Mouse (Mus musculus) retina, postnatal 7 days (tissue): ENCODE data around the gene Klrb1b.
"Not testable (repeated sequence)": the region's sequence is repeated elsewhere in the genome, so short reads cannot be mapped to it uniquely, and the experiment has no call there.

ENCODE experiments used
- DNase-seq: peaks from one replicate; pipeline ENCODE4 v3.0.0-alpha.2; 2012; ENCODE audit warnings: low read depth, low spot score

Klrb1b gene

DNA sequence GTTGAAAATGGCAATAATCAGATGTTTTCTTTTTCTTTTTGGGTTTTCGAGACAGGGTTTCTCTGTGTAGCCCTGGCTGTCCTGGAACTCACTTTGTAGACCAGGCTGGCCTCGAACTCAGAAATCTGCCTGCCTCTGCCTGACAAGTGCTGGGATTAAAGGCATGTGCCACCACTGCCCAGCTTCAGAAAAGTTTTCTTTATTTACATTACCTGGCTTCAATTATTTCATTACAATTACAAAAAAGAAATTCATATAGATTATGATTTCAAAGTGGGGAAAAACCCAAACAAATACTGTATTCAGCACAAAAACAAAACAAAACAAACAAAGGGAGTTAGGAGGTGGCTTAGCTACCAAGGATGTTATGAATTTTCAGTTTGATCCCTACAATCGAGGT, 14.5 kb upstream of the Klrb1b start:
- DNase-seq: not testable (repeated sequence)

DNA sequence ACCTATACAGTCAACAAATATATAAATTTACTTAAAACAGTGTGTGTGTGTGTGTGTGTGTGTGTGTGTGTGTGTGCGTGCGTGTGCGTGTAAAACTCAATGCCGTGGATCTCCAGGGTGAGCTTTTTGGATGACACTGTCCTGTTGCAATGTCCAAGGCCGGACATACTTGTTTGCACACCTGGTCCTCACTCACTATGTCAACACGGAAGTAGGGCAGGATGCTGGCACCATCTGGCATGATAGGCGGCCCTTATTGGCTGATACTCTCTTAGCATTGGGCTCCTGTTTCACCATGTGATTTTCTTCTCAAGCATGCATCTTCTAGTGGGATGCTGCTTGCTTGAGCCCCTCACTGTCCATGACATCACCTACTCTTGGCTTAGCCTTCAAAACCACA, 13.8 kb upstream of the Klrb1b start:
- DNase-seq: no peak

DNA sequence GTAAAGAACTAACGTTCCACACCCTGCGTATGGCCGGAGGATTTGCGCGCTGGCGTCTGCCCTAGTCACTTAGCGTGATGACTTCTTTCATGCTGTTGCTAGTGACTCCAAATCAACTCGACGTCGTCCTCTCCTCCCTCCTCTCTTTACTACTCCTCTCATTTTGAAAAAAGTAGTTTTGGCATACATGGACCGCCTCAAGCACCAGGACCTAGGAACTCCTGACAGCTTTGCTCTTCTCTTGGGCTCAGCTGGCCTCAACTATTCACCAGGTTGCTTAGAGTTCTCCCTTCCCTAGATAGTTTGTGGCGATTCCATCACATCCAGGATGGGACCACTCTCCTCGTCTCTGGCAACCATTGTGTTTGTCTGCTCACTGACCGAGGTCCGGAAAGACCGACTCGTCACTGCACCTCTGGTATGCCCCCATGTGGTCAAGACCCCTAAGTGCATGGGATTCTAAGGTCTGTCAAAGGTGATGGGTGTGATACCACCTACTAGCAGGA, 13.2 kb upstream of the Klrb1b start:
- peak; percentile 67 for DNase-seq

DNA sequence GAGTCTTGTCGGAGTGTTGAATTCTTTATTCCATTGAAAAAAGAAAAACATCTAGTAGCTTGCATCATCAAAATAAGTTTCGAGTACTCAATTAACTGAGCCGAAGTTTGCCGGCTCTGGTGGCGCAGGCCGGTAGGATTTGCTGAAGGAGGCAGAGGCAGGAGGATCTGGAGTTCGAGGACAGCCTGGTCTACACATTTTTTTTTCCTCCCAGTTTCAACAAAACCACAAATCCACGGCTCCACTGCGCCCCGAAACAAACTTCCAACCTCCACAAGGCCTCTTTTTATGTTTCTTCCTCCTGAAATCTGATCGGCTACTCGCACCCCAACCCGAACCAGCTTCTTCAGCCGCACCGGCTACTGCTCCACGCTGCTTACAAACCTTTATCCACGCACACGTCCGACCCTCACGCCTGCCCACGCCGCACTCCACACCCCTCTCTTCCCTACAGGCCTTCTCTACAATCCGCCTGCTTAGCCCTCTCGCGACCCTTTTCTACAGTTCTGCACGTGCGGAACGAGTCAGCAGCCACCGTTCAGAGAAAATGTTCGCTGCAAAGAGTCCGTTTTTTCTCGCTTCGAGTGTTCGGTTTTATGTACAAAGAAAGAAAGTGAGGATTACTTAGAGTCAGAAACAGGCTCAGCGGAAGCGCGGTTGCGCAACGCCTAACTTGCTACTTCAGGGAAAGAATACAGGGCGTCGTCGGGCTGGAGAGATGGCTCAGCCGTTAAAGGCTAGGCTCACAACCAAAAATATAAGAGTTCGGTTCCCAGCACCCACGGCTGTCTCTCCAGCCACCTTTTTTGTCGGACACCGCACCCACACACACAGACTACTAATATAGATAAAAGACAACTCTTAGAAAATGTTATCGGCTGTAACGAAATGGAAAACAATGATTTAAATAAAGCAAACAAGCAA, 12.5 kb upstream of the Klrb1b start:
- DNase-seq: peak; percentile 82

DNA sequence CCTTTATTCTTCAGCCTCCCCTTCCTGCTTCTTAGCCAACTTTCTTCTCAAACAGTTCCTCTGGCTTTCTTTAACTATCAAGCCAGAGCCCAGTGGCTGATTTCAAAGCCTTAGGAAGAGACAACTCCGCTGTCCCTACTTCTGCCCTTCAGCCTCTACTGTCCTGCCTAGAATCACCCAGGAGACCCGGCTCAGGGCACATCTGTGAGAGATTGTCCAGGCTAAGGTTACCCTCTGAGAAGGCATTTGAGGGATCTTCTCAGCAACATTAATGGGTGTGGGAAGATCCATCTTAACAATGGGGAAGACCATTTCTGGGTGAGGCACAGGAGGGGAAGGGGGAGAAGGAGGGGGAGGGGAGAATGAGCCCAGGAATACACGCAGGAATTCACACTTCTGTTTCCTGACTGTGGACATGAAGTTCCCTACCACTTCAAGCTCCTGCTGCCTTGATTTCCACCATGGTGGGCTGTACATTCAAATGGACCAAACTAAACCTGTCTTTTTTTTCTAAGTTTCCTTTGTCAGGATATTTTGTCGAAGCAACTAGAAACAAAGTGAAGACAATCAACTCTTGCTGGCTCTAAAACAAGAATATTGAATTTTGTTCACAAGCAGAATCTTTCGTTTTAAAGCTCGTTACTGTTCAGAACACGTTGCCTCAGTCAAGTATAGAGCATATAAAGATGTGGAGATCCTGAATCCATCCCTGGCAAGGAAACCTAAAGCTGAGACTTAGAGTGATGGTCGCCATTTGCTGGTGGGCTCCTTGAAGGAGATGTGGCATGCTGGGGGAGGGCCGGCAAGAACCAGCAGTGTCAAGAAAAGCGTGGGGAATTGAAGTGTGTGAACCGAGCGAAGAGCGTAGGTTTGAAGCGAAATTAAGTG, 11.6 kb upstream of the Klrb1b start:
- DNase-seq: no peak

DNA sequence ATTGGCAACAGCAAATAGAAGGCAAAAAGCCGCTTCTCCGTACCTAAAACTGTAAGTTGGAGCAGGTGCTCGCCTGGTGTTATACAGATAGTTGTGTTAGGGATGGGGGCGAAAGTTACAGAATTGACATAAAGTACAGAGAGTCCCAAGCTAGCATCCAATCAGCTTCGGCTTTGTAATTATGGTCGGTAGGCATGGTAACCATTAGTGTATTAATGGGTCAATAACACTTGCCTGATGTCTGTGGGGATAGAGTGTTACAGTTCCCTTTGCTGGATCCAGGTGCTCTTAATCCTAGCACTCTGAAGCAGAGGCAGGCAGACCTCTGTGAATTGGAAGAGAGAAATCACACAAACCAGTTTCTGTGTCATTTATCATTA, 10.8 kb upstream of the Klrb1b start:
- DNase-seq: no peak

DNA sequence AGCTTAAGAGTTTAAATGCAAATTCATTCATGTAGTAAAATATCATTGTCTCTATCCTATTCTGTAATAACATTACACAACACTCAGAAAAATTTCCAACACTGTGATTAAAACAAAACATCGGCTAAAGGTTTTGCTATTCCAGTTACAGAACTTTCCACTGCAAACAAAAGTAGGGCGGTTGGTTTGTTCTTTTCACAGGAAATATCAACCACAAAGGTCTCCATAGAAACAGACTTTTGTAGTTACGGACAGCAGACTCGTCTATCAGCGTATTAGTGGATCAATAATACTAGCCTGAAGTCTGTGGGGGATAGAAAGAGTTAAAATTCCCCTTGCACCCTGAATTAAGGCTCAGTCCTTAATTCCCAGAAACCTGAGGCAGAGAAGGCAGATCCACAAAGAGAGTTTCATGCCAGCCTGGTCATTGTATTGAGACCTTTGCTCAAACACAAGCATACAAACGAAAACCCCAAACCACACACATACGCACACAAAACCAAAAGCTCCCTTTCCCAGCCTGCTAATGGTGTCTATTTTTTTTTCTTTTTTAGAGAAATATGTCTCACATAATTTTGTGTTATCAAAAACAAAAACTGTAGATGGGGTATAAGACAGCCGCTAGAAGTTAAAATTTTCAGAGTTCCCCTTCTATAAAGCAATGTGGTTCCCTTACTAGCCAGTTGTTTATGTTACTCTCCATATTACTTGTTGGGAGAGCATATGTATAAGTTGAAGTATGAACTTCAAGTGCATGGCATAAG, 10.2 kb upstream of the Klrb1b start:
- DNase-seq: no peak

DNA sequence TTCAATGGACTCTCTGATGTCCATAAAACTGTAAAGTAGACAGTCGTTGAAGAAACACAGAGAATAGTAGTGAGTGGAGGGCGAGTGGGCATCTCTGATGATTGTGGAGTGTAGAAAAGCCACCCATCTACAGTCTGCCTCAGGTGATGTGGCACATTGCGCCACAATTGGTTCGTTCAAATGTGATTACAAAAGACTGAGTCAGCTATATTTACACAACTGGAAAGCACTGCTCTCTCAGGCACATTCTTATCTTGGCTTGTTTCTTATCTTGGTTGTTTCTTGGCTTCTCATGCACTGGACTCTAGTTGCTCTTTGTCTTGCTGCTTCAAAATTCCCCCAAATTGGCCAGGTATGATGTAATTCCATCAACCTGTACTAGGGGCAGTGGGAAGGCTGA, 9.4 kb upstream of the Klrb1b start:
- DNase-seq: no peak

DNA sequence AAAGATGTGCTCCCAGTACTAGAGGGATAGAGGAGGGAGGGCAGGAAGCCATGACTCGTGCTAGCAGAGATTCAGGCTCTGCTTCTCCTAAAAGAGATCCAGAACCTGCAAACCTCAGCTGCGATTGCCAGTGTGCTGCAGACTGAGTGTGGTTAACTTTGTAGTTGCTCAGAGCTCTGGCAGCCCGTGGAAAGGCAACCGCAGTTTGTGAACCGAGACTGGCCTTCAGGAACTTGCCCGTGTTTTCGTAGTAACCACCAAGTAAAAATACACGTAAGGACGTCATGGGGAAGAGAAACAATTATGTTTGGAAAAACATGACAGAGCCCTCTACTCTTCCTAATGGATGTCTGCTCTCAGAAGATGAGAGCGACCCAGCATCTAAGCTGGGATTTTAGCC, 6.9 kb upstream of the Klrb1b start:
- DNase-seq: no peak

DNA sequence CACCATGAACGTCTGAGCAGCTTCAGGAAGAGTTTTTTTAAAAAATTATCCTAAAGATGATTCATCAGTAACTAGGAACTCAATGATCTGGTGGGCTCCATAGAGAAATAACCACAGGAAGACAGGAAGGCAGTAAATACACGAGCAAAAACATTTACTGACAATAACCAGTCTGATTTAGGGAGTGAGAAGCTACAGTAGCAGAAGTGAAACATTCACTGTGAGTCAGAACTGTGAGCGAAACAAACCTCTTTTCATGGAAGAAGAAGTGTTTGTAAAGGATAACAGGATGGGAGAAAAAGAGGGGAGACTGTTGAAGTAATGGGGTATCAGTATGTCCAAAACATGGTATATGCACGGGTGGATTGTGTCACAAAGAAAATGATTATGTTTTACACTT, 3.7 kb upstream of the Klrb1b start:
- no peak for DNase-seq

DNA sequence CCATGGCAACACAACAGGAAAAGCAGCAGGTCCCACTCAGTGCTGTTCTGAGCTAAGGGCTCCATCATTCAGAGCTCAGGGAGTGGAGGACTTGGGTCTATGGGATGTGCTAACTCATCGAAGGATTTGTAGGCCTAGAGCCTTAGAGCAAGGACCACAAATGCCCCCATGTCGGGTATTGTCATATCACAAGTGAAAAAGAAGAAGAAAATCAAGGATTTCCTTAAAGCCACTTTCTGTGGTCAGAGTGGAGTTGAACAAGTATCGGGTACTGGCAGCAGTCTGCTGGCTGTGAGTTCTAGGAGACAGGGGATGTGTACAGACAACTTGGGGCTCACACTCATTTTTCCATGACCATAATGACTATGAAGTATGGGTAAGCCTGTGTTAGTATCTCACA, 650 bp upstream of the Klrb1b start:
- DNase-seq: no peak

DNA sequence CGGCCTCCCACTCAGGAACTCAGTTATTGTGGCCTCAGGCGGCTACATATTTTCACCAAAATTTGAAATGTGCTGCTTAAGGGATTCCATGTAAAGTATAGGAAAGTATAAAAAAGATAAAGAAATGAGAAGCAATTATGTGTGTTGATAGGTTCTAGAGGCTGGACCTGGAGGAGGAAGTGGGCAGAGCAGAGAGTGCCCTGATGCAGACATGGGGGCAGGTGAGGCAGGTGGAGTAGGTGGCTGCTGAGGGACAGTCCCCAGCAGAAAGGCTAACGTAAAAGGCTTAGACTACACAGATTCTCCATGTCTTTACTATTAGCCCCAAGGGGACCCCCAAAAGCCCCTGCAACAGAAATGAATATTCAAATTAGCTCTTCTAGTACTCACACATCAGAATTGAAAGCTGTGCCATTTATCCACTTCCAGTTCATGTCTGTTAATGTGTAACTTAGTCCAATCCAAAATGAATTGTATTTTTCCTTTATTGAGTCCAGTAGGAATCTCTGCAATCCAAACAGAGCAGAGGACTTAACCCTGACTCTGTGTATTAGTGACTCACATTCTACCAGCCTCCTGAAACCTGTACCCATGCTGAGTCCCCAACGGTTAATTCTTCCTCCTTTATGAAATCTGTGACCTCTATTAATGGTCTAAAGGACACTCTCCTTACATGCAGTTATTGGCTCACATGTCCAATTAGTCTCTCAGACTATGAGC, 7.9 kb downstream of the Klrb1b start:
- DNase-seq: no peak

DNA sequence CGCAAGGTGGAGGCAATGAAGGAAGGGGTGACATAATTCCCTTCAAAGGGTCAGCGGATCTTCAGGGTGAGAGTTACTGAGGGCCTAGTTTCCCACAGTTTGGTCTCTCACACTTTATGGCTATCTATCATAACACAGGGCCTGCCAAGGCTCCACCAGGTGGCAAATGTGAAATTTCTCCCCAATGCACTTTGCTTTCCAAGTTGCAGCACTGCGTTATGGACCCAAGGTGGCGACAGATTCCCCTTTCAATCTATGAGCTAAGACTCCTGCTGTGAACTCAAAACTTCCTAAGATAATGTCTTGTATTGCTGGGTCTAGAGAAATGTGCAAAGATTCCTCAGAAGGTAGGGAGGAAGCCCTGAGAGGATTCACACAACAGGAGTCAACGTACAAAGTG, 17.6 kb downstream of the Klrb1b start:
- DNase-seq: no peak

DNA sequence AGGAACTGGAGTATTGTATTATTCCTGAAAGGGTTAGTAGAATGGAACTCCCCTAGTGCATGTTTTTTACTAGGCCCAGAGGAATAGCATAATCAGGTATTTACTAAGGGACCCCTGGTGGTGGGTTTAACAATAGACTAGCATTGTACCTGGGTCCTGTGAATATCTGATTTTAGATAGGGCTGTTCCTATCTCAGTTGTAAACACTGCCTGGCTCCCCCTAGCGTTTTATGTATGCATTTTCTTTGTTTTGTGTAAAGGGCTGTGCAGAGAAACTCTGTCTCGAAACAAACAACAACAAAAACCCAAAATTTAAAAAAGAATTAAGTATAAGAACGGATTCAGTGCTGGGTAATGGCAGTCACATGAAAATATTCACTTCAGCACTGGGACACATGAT, 19.1 kb downstream of the Klrb1b start:
- no peak for DNase-seq

DNA sequence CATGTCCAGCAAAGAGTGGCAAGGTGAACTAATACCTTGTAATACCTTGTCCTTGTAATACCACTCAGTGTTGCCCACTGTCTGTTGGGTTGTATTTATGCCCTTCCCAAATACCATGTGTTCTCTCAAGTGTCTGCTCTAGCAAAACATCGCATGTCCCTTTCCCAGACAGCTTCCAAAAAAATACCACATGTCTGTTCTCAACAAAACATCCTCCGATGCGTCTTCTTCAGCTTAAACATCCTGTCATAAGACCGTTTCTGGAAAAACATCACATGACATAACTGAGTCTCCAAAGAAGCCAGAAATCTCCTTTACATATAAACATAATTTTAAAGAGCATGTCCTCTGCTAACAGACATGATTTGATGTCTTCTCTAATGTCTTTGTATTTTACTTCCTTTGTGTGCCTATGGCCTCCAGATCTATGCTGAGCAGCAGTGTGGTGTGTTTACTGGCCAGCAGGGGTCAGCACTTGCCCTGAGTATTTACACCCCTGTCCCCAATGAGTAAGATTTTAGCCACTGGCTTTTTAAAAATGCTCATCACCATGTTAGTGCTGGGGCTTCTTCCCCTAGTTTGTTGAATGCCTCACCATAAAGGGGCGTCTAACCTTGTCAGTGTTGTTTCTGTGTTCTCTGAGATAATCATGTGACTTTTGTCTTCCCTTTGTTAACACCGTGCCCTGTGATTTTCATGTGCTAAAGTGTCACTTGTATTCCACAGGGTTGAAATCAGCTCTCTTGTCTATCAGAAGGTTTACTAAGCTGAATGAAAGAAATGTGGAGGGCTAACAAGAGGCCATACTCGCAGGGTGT, 21.1 kb downstream of the Klrb1b start:
- not testable (repeated sequence) for DNase-seq

DNA sequence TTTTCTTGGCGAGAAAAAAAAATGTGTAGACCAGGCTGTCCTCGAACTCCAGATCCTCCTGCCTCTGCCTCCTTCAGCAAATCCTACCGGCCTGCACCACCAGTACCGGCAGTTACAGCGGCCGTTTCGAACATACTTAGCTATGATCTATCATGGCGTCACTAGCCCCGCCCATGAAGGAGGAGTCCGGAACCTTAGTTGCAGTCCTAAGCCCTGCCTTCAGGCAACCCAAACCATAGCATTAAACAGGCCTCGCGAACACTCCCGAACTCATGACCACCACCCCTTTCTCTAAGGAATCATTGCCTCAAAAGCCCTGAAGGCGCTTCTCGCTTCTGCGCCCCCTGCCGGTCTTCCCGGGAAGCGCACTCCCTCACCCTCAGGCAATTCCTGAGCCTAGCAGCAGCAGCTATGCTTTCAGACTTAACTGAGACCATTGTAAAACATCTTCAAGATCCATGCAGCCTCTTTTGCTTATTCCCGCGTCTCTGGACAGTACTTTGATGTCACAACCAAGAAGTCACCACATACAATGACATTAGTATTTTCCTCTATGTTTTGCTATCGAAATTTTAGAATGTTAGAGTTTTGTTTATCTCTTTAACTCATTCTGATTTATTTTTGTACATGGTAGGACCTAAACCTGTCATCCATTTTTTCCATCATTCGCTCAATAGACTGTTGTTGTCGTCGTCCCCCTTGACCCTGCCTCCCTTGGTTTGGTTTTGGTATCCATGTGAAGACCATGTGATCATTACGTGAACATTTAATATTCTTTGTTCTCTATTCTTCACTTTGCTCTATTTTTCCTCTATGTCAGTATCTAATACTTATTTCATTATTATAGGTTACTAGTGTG, 22.9 kb downstream of the Klrb1b start:
- DNase-seq: peak; percentile 97

DNA sequence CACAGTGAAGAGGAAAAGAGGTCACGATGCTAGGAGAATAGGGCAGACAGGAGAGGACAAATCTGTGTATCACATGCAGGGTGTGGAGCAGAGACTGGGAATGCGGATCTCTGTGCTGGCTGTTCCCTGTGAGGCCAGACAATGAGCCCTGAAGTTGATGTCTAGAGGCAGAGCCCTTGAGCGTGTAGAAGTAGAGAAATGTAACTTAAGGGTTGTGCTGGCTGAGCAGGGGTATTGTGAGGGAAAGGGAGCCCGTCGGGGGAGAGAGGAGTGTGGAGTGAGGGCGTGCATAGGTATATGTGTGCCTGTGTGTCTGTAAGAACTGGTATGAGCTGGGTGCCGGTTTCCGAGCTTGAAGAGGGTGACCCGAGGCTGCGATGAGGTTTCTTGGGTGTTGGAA, 23.6 kb downstream of the Klrb1b start:
- no peak for DNase-seq

DNA sequence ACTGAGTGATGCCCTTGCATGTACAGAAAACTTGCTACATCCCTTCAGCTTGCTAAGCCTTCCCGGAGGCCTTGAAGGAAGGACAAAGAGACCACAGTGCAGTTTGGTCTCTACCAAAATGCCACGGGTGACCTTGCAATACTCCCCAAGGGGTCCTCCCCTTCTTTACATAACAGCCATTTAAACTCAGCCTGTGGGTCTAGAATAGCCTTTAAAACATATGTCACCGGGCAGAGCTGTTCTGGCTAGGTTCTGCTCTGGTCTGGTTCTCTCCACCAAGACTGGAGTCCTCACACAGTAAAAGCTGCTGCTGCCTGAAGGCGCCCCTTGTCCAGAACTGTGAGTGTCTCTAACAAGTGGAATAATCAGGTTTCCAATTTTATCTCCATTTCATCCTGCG, 25.4 kb downstream of the Klrb1b start:
- not testable (repeated sequence) for DNase-seq

DNA sequence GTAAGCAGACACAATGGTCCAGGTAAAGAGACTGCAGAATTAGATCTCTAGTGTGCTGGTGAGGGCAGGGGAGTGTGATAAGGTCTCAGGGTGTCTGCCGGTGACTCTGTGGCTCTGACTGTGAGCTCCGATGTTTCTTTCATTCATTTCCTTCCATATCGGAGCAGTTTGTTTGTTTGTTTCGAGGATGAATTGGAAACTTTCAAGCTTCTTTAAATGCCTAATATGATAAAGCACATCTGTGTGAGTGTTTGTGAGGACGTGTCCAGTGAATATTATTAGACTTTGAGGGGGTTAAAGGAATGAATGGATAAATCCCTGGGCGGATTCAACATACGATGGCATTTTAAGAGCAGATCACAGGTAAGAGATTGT, 26.2 kb downstream of the Klrb1b start:
- DNase-seq: no peak
